Mouse (Mus musculus) liver, embryonic 18 days (tissue): ENCODE results near the gene Sept4. TPM values are rescaled to one million over a fixed set of nuclear protein-coding genes. Genes with fewer than 3 reads are reported as not detected.

Experiments used
- polyA plus RNA-seq: library from polyadenylated mRNA; depleted of rRNA; stranded (reverse); fragments of >200 nt; gene quantifications from 2 replicates; pipeline ENCODE4 v1.2.3, GENCODE M21; 2012; rRNA removed

The Sept4 gene
- polyA plus RNA-seq = 12.1 and 13.3 TPM in 2 replicates

DNA sequence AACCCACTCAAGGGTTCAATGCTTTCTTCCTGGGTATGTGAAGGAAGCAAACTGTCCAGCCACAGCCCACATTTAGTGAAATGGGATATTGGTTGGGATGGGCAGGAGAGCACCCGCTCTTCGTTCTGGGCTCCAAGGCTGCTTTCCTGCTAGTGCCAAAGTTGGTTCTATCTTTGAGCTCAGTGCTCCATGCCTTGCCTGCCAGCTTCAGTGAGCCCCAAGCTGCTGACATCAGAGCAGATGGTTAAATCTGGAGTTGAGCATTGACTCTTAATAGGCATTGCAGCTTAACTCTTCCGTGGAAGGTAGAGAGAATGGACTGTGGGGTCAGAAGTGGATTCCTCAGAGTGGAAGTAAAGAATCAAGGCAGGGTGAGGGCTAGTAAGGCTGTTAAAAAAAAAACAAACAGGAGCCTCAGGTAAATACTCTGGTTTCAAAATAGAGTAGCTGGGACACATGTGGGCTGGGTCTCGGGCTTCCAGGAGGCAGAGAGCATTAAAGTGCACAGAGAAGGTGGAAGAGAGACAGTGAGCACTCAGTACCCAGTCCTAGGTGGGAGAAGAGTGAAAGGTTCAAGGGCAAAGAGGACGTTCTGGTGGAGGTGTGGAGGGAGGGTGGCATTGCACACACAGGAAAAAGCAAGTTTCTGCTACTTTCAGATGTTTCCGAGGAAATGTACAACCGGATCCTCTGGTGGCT lies at the start of gene Sept4:
TSS of gene Sept4 (plus strand) at position 649 of the 699 bp plus-strand sequence.

DNA sequence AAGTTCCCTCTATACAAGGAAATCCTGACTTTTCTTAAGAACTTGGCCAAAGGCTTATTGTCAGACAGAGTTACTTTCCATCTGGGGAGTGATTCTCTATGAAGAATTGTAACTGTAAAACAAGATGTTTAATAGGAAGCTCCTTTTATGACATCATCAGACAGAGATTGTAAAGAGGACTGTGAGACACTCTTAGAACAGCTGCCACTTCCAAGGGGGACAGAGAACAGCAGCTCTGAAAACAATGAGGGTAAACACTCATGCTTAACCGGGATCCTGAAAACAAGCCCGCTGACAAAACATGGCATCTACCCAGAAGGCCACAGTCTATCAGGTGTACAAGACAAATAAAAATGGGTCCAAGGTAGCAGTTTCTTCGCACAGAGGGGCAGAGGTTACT lies 2.2 kb upstream of the Sept4 start, which contains the start of gene Gm11492:
TSS of gene Gm11492 (plus strand) at position 153 of the 400 bp plus-strand sequence.

DNA sequence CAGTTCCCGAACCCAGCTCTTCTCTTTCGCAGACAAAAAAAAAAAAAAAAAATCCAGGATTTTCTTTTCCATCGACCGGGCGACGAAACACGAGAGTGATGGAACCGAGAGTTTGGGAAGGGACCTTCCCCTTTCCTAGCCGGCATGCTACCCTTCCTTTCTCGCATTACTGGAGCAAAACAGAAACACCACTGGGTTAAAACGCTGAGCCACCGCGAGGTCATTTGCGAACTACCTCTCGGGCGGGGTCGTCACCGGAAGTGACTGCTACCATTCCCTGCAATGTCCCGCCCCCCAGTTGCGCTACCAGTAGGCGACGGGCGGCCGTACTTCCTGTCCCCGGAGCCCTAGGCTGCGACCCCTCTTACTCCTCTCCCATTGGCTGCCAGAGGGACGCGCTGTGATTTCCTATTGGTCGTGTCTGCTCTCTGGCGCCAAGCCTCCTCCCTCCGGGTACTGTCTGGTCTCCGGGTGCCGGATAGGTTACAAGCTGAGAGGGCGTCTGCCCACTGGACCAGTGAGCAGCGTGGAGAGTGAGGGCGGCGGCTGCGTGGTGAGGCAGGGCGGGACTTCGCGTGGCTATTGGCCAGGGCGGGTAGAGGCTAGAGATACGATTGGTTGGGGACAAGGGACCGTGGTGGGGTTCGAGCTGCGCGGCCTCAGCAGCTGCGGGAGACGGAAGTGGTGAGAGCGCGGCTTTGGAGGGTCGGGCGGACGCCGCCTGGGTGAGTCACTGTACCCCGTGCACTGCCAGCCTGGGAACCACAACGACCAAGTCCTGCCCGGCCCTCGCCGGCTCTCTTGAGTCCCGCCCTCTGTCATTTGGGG lies 23.0 kb downstream of the Sept4 start, which contains the start of gene Mtmr4:
TSS of gene Mtmr4 (plus strand) at position 637 of the 828 bp plus-strand sequence.

DNA sequence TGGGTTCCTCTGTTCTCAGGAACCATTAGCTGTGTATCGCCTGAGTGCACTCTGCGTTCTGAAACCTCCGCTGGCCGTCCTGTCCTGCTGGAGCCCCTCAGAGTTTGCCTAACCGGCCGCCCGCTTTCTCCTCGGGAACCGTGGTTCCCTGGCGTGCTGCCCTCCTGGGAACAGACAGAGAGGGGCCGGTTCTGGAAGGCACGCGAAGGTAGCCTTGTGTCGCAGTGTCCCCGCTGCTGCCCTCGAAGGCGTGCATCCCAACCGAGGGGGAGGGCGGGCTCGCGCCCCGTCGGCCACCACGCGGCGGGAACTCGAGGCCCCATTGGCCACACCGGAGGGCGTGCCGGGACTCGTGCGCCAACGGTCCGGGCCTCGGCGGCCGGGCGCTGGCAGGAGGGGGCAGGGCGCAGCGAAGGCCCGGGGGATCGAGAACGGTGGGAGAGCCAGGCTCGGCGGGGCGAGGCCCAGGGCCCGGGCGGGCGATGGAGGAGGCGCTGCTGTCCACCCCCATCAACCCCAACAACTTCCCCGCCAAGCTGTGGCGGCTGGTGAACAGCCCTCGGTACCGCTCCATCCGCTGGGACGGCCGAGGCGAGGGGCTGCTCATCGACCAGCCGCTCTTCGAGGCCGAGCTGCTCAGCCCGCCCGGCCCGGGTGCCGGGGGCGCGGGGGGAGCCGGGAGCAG lies 48.2 kb downstream of the Sept4 start, which contains the start of gene Hsf5:
TSS of gene Hsf5 (plus strand) at position 375 of the 685 bp plus-strand sequence.

Other genes with a start within 250 kb of the Sept4 start
- 1.3 and 1.4 TPM in 2 replicates for gene Ppm1e, start 209.9 kb upstream of the Sept4 start, polyA plus RNA-seq
- gene Rad51c, start 163.9 kb upstream of the Sept4 start, polyA plus RNA-seq = 2.1 and 2.4 TPM in 2 replicates
- gene Tex14, start 163.8 kb upstream of the Sept4 start, polyA plus RNA-seq = 0.08 and 0.12 TPM in 2 replicates
- gene Gm11492, start 2.2 kb upstream of the Sept4 start, polyA plus RNA-seq = not detected in 2 replicates
- gene Mtmr4, start 23.3 kb downstream of the Sept4 start, polyA plus RNA-seq = 6.6 and 7.2 TPM in 2 replicates
- 0.01 and 0.02 TPM in 2 replicates for gene Hsf5, start 48.3 kb downstream of the Sept4 start, polyA plus RNA-seq
- 4.0 and 5.3 TPM in 2 replicates for gene Rnf43, start 93.8 kb downstream of the Sept4 start, polyA plus RNA-seq
- 86.8 and 87.5 TPM in 2 replicates for gene Supt4a, start 168.6 kb downstream of the Sept4 start, polyA plus RNA-seq
- gene Tspoap1, start 191.6 kb downstream of the Sept4 start, polyA plus RNA-seq = 3.8 and 4.7 TPM in 2 replicates
- 129 and 195 TPM in 2 replicates for gene Mpo, start 224.7 kb downstream of the Sept4 start, polyA plus RNA-seq